Mouse (Mus musculus) activated CD4-positive, CD25-positive, alpha-beta regulatory T cell, adult 9 weeks (primary cell): Measurements from ENCODE around the gene Stx16. TPM values are rescaled to one million over a fixed set of nuclear protein-coding genes. Genes with fewer than 3 reads are reported as not detected.

Experiments
- polyA plus RNA-seq: library from polyadenylated mRNA; unstranded; fragments of 100-300 nt; shearing (Covaris generic); gene quantifications from one replicate; pipeline ENCODE4 v1.2.1, GENCODE M21; 2017

Stx16 gene
- 32.8 TPM for polyA plus RNA-seq

DNA sequence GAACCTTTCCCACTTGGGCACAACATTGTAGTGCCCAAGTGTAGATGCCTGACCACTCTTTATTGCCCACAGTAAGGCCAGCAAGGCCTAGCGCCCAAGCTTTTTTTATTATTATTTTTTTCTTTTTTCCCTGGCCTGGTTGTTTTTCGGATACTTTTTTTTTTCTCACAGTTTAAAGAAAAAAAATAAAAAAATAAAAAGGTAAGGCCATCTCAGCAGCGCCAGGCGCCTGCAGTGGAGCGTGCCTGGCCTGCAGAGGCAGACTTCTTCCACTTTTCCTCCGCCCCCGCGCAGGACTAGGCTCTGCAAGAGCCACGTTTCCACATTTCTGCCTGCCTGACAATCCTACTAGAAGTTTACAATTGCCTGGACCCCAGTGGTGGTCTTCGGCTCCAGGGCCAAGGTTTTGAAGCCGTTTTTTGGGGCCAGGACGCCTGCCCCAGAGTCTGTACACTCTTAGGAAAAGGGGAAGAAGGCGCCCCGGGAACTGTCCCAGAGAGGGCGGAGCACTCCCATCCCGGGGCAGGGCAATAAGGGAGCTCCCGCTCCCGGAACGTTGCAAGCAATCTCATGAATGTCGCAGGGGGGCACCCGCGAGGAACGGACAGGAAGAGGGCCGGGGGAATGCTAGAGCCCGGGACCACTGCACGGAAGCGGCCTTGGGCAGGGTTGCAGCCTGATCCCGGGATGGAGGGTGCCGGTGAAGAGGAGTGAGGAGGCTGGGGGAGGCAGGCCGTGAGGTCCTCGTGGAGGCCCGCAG, at the start of gene Stx16:
TSS of gene Stx16 (plus strand) at position 636 of the 760 bp plus-strand sequence.

GRCm38 (mm10) chr2:174109991-174110782, 34.1 kb downstream of the Stx16 start, which contains the start of gene Npepl1:
Gene Npepl1 (plus strand): TSS chr2:174110349.

Other genes starting within 250 kb of the Stx16 start
- gene Npepl1, start 34.0 kb downstream of the Stx16 start, polyA plus RNA-seq, result 37.5 TPM
- 79.8 TPM for gene Gnas, start 208.0 kb downstream of the Stx16 start, polyA plus RNA-seq